Mouse (Mus musculus) urinary bladder, postnatal 25 days (tissue): ENCODE measurements around the gene Ctnnb1.
"Not testable (repeated sequence)": the region's sequence is repeated elsewhere in the genome, so short reads cannot be mapped to it uniquely, and the experiment has no call there.

Source experiments
- DNase-seq: peaks from one replicate; pipeline ENCODE4 v3.0.0; 2022; ENCODE audit warnings: low spot score

The Ctnnb1 gene

DNA sequence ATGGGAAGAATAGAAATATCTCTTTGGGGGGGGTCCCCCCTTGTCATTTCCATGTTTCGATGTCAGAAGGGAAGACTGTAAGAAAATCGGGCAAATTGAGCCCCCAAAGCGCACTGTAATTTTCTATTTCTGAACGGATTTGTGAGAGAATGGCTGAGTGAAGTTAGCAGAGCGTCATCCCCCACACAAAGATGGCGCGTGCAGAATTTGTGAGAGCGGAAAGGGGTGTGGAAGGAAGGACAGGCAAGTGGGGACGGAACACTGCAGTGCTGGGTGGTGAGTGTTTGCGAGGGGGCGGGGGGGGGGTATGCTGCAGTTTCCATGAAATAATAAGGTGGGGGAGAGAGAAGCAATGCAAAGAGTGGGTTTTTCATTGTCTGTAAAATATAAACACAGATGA is at the start of gene Ctnnb1:
Gene Ctnnb1 (plus strand): TSS at position 136 of the 400 bp plus-strand sequence.
- DNase-seq = no peak

DNA sequence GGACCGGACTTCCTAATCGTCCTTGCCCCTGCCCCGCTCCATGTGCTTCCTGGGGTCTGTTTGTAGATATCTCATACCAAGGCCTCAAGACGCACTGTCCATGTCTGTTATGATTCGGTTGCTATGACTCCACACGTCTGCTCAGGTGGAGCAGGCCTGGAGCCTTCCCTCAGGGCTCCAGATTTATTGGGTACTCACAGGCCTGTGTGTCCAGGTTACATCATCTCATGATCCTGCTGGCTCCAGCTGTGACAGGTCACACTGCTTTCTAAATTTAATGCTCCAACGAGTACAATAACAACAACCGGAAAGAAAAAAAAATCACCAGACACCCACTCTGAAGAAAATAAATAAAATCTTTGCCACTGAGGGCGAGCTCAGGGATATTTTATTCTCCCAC is 48.7 kb upstream of the Ctnnb1 start:
- no peak for DNase-seq

DNA sequence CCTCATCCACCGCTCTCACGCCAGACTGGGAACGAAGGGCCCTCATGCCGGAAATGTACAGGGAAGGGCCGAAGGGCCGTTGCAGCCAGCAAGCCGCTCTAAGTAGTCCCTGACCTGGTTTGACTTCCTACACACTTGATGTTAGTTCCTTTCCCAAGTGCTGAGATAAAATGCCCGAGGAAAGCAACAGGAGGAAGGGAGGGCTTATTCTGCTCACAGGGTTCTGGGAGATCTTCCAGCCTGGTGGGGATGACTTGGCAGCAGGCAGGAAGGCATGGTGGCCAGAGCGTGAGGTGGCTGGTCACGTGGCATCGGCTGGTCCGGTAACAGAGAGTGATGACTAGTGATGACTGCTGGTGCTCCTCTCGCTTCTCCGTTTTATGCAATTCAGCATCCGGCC is 47.9 kb upstream of the Ctnnb1 start:
- DNase-seq = no peak

DNA sequence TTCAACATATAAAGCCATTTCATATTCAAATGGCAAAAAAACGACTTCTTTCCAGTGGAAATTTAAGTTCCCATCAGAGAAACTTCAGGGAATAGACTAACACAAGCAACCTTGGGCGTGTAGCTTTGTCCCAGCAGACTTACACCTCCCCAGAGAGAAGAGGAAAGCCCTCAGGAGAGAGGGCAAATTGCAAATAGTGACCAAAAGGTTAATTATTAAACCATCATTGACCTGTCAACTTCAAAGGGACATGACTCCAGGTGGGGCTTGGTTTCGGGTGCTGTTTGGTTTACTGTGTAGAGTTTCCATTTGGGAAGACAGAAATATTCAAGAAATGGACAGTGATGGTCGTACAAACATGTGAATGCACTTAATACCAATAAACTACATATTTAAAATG is 47.2 kb upstream of the Ctnnb1 start:
- DNase-seq = no peak

DNA sequence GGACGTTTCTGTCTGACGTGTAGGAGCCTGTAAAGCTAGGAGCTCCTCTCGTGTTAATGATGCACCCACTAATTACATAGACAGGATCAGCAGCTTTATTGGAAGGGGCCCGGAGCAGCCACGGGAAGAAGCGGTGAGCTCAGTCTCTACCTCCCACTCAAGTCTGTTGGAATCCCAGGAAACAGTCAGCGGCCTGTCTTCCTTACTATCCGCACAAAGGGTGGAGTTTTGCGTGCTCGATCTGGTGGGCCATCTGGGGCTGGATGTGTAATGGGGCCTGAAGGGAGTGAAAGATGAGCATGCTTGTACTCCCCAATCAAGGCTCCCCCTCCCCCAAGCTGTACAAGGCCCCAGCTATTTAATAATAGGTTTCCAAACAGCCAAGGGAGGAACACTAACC is 44.3 kb upstream of the Ctnnb1 start:
- DNase-seq = no peak

DNA sequence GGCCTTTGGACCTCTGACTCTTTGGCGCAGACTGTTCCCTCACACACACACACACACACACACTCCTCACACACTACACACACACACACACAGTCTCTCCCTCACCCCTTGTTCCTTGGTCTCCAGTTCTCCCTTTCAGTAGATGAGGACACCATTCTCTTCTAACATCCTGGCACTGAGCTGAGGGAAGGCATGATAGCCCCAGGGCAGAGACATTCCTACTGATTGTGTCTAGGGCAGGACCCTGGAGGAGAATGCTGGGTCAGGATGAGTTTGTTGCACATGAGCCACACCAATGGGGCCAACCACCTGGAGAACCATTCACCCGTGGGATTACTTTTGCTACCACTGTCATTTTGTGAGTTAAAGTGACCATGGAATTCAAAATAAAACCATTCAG is 41.4 kb upstream of the Ctnnb1 start:
- no peak for DNase-seq

DNA sequence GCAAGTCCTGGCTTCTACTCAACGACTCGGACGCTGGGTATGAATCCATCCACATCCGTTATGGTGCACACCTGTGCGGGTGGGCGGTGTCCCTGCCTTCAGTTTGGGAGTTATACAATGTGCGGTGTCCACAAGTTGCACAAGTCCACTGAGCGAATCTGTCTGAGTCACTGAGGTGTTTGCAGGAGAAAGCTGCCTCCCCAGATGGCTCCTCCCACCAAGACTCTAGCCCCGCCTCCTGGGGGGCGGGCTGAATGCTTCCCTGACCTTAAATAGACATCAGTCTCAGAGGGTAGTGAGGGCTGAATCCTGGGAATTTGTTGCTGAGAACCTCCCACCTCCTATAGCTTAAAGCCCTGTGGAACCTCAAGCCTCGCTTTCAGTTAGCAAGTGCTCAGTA is 35.6 kb upstream of the Ctnnb1 start:
- peak; percentile 31 for DNase-seq

DNA sequence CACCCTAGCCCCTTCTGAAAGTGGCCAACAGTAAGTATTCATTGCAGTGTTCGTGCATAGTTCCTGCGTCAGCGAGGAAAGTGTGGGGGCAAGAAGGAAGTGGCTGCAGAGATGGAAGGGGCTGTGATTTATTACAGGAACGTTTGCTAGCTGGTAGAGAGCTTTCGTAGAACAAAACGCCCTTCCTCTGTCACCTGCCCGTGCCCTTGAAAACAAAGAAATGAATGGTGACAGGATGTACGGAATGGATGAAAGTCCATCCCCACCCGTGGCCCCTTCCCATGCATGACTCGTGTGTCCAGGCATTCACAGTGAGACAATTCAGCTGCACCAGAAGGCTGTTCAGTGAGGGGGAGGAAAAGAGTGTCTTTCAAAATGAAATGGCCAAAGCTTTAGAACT is 35.0 kb upstream of the Ctnnb1 start:
- no peak for DNase-seq

DNA sequence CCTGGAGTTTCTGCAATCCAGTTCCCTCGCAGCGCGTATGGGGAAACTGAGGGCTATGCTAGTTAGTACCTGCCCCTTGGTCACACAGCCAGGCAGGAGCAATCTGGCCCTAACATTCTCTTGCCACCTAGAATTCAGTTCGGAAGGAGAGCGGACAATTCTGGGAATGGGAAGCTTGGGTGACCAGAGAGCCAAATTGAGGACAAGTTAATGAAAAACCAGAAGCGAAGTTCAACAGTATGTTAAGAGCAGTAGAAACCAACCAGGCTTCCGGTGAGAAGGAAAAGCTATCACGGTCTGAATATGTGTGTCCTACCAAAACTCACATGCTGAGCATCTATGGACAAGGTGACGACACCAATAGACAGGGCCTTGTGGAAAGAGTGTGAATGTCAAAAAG is 34.6 kb upstream of the Ctnnb1 start:
- DNase-seq = no peak

DNA sequence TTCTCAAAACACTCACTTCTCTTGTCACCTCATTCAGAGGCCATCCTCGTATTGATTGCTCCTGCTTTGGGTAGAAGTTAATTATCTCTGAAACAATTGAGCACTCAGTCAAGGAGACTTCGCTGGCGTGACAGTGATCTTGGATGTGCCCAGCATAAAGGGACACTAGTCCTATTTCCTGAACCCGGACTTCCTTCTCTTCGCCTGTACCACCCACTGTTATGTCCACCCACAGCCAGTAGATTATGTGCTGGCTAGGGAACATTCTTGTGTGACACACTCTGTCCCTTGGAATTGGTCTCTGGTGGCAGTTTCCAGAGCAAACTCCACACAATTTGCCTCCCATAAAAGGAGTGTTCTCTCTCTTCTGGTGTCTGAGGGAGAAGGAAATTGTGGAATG is 32.5 kb upstream of the Ctnnb1 start:
- no peak for DNase-seq

DNA sequence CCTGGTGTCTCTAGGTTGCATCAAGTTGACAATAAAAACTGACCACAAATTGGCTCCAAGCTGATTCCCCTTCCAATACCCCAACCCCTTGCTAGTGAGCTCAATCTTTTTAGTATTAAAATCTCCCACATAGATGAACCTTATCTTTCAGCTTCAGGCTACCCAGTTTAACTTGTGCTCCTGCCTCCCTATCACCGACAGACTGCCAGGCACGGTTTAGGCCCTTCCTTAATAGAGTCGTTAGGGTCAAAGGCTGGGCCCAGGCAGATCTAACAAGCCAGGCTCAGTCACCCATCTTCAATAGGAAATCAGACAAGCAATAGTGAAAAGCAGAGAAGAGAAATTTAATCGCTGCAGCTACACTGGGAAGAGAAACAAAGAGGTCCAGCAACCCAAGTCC is 31.7 kb upstream of the Ctnnb1 start:
- no peak for DNase-seq

DNA sequence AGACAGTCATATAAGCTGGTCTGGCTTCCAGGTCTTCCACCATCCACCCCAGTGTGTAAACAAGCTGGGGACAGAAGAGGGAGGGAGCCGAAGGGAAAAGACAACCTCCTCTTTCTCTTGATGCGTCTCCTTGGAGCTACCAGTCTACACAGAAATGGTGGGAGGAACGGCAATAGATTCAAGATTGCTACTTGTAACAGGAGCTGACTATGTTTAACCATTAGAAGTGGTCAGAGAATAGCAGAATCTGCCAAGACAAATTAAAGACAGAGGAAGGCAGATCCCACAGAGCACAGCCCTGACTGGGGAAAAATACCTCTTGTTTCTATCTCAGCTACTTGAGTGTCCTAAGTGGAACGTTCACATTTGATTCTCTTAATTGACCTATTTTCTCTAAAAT is 29.2 kb upstream of the Ctnnb1 start:
- no peak for DNase-seq

DNA sequence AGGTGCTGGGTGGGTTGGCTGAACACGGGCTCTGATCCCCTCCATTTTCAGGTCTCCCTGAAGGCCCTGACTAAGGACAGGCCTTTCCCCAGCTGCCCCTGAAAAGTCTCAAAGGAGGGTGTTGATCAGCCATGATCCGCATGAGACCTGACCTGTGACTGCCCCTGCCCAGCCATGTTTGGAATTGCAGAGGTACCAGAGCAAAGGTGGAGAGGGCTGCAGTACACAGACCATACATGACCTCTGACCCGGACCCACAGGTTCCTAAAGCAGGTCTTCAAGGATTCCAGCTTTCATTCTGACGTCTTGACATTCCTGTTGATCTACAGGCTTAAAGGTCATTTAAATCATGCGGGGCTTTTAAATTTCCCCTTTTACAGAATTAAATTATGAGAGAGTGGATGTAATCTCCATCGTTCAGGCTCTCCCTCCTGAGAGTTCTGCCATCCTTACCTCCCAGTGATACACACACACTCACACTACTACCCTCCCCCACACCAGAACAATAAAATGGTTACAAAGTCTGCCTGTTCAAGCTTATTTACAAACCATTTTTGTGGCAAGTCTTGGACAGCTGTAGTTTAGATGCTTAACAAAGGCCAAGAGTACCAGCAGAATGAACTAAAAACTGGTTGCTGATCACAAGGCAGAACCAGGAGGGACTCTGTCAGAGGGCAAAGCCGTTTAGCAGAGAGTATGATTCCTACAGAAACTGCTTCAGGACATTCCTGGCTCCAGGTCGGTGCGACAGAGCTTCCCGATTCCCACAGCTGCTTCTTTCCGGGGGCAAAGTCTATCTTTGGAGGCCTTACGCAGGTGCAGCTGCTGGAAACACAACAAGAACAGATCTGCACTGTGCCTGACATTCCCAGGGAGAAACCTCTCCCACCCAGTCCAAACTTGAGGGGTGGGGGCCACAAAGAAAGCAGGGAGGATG is 28.4 kb upstream of the Ctnnb1 start:
- DNase-seq = no peak

DNA sequence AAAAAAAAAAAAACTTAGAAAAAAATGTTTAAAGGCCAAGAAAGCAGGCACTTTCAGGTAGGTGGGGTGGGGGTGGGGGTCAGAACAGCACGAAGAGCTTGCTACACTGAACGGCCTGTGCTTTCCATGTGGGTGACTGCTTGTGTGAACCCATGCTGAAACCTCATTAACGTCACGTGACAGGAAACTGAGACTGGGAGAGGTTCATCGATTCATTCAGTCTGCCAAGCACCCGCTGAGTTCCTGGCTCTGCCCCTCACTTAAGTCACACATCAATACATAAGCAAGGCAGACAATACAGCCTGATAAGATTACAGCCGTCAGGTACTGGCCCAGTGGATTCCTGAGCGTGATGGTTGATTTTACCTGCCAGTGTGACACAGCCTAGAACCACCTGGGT is 26.5 kb upstream of the Ctnnb1 start:
- no peak for DNase-seq

DNA sequence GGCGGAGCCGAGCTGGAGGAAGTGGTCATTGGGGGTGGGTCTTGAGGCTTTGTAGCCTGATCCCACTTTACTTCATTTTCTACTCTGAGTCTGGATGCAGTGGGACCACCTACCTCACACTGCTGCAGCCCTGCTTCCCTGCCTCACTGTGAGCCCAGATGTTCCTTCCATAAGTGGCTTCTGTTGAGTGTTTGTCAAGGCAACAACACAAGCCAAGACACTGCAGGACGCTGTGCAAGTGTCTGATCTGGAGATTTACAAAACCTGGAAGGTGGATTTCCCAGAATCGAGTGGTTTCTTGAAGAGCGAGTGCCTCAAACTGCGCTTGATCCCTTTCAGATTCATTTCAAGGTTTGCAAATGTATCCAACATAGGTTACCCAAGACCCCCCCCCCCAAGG is 20.6 kb upstream of the Ctnnb1 start:
- DNase-seq = no peak

DNA sequence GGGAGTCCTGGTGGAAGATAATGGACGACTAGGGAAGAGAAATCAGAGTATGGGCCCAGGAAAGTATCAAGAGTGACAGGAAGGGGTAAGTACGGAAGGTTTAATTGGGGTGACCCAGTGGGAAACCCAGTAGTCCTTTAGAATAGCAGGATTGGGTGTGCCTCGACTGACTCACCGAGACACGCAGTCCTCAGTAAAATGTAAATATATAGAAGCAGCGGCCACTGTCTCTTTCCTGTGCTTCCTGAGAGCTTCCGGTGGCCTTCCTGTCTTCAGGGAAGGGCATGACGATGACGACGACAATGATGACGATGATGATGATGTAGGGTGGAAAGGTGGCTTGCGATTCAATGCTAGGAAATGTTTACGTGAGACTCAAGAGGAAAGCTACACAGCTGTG is 15.9 kb upstream of the Ctnnb1 start:
- DNase-seq = no peak

DNA sequence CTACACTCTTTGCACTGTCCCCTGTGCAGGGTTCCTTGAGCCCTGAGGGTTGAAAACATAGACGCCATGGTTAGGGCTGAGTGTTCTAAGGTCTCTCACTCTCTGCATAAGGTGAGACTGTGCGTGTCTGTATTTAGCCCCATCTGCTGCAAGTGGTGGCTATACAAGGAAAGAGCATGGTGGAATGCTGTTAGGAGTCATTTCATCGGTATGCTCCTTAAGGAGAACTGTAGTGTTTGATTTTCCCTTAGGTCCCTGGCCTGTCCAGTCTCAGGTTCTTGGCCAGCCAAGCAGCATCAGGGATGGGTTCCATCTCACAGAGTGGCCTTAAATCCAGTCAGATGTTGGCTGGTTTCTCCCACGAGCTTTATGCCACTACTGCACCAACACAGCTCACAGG is 14.6 kb upstream of the Ctnnb1 start:
- no peak for DNase-seq

DNA sequence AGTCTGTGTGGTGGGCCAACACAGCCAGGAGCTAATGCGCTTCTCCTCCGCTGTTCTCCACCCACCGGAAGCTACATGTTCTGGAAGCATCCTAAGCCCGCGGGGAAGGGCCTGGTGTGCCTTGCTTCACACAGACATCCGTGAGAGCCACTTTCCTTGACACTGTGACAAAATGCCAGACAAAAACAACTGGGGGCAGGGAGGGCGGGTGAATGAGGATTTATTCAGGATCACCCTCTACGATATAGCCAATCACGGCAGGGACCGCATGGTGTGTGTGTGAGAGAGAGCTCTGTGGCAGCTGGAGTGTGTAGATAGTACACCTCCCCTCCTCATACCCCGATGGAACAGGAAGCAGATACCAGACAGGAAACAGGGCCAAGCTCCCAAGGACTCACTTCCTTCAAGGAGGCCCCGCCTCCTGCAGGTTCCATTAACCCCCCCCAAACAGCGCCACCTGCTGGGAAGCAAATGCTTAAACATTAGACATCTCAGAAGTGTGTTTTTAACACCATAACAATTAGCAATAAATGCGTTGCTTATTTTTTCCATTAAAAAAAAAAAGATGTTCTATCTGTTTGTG is 14.0 kb upstream of the Ctnnb1 start:
- no peak for DNase-seq

DNA sequence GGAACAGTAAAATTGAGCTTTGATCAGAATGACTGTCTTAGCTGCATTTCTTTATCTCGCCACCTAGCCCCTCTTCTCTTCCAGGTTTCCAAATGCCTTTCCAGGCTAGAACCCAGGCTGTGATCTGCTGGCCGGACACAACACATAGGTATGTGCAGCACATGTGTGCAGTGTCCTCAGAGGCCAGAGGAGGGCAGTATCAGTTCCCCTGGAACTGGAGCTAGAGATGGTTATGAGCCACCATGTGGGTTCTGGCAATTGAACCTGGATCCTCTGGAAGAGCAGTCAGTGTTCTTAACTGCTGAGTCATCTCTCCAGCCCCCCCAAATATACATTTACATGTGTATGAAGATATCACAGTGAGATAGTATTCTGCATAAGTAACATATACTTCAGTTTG is 11.4 kb upstream of the Ctnnb1 start:
- not testable (repeated sequence) for DNase-seq

DNA sequence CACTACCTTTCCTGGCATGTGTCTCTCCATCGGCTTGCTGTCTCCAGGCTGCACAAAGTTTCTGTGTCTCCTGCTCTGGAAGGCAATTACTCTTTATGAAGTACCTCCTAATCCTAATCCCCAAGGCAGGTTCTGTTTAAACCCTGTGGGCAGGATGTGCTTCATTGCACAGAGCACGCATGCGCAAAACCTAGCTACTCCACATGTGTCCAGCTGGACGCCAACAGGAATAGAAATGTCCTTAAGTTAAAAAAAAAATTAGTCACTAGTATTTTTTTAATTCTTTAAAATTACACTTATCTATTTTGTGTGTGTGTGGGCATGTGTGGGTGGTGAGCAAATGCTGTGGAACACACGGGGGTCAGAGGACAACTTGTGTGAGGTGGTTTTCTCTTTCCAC is 10.8 kb upstream of the Ctnnb1 start:
- no peak for DNase-seq

DNA sequence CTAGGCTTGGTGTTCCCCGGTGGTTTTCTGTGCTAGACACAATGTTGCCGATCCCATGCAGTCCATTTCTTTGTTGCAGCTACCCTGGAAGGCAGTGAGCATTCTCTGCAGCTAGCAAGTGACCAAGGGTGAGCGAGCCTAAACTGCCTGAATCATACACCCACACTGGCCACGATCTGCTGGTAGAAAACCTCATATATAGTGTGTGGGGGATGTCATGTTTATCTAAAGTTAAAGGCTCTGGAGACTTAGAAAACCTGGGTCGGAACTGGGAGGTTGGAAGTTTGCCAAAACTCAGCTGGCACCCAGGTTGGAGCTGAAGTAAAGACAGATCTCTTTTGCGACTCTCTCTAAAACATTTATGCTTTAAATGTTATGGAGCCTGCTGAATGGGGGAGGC is 10.4 kb upstream of the Ctnnb1 start:
- DNase-seq = no peak

DNA sequence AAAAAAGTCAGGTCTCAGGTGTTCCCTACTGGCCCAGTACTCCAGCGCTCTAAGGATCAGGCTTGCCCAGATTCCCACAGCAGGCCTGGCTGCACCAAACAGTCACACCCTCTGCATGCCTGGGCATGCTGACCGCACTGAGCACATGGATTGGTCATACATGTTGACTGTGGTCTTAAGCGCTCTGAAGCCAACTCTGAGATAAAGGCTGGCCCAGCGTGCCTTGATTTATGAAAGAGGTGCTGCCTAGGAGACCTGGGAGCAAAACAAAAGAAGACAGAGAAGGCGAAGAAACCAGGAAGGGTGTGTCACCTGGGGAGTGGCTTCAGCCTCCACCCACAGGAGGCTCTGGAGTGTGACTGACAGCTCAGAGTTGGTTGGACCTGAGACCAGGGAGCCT is 9.9 kb upstream of the Ctnnb1 start:
- peak; percentile 47 for DNase-seq

DNA sequence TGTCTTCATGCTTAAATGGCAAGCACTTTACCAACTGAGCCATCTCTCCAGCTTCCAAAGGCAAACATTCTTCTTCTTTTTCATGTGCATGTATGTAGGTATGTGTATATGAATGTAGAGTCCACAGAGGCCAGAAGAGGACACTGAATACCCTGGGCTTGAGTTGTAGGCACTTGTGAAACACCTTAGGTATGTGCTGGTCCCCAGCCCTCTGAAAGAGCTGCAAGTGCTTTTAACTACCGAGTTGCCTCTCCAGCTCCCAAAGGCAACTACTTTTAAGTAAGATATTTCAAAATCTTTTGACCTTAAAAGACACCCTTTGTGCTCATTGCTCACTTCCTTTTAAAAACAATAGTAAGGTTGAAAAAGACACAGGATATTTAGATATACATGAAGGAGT is 2.9 kb upstream of the Ctnnb1 start:
- no peak for DNase-seq
